Mouse (Mus musculus): ENCODE data around the gene Ppp2r1b.
"Not testable (repeated sequence)": the region's sequence is repeated elsewhere in the genome, so short reads cannot be mapped to it uniquely, and the experiment has no call there.

Ppp2r1b gene

DNA sequence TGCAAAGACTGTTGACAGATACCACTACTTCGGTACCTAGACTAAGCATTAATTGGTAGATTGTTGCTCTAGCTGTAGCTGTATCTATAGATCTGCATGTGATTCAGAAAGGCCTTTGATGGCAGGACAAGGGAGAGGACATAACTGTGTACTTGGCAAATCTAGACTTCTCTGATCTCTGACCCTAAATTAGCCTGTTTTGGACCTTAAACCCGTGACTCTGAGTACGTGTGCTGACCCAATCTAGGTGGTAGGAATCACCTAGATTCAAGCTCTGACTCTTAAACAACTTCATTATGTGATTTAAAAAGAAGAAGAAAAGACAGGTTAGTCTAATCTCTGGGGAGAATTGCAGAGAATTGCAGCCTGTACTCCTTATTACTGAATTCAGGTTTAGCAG, at the start of gene Ppp2r1b:
Gene Ppp2r1b (plus strand): TSS at position 221 of the 400 bp plus-strand sequence.
- no peak for DNase-seq

DNA sequence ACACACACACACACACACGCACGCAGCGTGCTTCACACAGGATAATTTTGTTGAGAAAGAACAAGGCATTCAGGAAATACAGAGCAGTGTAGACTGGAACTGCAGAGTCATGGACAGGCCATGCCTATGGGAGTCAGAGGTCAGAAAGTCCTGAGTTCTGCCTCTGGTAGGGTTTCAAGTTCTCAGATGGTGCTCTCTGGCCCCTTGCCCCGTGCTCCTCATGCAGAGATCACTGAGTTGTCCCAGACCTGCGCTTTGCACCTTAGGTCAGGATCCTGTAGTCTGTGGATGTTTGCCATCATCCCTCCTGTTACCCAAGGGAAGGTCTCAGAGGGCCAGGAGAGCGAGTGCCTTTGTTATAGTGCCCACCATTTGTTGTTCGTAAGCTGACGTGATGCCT, 48.3 kb upstream of the Ppp2r1b start:
- no peak for DNase-seq

DNA sequence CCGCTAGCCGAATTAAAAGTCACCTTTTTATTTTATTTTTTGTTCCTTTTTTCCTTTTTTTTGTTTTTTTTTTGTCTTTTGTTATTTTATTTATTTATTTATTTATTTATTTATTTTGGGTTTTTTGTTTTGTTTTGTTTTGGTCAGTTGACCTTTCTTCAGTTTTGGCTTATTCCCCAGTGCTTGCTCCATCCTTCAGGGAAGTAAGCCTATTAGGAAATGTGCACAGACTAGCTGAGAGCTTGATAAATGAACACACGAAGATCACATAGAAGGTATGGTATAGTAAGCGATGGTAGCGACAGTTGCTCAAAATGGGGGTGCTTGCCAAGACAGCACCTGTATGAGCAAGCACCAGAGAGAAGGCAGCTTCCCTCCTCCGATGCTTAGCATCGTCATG, 47.5 kb upstream of the Ppp2r1b start:
- no peak for DNase-seq

DNA sequence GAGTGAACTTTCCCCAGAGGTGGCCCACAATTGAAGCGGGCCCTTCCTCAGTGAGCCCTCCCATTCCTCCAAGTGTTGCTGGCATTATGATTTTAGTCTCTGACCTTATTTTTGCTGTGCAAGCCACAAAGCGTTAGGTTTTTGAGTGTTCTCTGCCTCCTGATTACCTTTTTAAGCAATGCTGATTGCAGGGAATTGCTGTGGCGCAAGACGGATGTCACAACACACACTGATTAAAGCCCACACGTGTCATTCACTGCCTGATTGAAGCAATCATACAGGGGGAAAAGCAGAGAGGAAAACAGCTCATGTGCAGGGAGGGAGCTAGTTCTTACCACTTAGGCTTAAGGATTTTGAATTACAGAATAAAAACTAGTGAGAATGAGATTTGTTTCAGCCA, 46.7 kb upstream of the Ppp2r1b start:
- no peak for DNase-seq

DNA sequence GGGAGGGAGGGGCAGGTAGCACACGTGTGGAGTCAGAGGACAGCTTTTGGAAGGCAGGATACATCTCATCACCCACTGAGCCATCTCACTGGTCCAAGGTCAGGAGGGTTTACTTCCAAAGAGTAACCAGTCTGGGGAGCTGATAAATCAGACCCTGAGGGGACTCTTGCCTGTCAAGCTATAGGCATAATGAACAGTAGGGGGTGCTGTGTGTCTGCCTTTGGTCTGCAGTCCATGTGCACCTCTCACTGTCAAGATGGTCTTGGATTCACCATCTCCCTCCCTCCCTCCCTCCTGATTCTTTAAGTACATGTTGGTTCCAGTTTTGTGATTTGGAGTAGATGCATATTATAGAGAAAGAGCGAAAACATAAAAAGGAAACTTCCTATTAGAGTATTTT, 44.1 kb upstream of the Ppp2r1b start:
- peak; percentile 50 for DNase-seq

DNA sequence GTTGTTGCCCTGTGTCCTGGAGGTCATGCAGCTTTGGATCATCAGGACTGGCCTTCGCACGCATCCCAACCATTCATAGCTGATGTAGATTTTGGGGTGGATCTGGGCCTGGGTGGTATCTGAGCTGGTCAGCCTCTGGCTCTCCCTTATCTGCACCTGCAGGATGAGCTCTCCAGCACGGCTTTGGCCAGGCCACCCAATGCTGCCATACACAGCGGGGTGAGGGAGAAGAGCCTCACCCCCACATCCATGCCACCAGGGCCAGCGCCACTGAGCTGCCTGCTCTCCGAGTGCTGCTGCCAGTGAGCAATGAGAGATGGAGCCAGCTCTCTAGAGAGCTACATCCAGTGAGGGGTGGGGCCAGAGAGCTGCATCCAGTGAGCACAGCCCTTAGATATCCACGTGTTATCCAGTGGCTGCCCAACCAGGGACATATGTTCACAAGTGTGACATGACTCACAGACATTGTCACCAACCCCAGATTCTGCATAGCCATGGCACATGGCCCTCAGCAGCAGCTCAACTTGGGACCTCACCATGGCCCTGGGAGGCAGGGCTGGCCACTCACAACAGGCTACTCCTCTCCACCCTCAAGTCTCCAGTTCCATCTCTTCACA, 41.9 kb upstream of the Ppp2r1b start:
- no peak for DNase-seq

DNA sequence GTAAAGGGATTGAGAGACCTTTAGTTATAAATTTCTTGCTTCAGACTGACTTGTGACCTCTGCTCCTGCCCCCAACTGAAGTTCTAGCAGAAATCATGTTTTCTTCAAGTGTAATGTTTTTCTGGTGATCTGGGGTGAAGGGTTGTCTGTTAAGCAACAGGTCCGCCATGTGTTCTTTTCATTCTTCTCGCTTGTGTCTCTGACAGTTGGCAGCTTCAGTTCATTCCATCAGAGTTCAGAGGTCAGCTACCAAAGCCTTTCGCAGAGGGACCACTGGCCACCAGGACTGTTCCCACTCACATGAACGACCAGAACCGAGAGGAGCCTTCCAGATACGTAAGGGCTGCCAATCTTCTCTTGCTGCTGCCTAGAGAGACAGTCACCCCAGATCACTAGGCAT, 36.6 kb upstream of the Ppp2r1b start:
- no peak for DNase-seq

DNA sequence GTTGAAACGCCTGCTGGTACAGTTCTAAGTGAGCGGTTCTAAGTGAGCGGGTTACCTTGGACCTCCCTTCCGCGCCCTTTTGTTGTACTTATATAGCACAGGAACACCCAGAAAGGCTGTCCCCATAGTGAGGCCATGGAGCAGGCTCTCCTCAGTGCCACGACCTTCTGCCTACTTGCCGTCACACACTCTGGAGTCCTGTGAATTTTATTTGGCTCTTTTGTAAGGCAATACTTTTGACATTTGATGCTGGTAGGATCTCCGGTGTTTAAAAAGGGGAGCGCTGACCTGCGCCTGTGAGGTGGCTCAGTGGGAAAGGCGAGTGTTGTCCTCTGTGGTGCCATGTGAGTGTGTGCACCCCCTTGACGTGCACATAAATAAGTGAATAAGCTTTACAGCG, 36.0 kb upstream of the Ppp2r1b start:
- DNase-seq, result no peak

DNA sequence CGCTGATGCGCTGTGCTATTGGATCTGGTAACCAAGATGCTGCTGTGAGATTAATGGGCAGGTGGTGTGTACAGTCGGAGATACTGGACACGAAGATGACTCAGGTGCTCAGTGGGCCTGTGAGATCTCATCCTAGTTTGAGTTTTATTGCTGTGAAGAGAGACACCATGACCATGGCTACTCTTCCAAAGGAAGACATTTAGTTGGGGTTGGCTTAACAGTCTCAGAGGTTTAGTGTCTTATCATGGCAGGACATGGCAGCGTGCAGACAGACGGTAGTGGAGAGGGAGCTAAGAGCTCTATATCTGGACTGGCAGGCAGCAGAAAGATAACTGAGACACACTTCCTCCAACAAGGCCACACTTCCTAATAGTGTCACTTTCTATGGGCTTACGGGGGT, 33.9 kb upstream of the Ppp2r1b start:
- DNase-seq, result no peak

DNA sequence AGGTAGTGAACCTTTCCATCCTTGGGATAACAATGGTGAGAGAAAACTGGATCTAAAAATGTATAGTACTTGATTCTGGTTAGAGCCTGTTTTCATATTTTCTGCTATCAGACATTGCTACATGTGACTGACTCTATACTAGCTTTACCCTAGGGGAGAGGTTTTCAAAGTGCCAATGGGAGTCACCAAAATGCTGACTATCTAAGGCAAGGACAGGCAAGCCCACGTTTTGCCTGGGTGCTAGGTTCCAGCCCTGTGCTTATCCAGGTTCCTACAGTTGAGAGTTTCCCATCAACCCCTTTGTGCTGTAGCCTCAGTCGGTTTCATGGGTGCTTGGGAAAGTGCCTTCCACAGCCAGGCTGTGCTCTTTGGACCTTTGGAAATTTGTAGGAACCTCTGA, 33.4 kb upstream of the Ppp2r1b start:
- DNase-seq, result no peak

DNA sequence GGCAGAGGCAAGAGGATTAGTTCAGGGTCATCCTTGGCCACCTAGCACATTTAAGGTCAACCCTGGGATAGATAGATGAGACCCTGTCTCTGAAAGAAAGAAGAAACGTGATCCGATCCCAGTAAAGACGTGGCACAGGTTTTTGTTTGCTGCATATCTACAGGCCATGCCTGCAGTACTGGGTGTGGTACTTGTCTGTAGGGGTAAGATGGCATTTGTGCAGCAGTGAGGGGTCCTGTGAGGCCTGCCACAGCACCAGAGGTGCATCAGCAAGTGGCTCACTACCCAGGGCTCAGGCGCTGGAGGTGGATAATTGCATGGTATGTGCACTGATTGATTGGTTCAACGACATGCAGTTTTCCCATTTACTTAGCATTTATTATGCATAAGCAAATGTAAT, 31.3 kb upstream of the Ppp2r1b start:
- no peak for DNase-seq

DNA sequence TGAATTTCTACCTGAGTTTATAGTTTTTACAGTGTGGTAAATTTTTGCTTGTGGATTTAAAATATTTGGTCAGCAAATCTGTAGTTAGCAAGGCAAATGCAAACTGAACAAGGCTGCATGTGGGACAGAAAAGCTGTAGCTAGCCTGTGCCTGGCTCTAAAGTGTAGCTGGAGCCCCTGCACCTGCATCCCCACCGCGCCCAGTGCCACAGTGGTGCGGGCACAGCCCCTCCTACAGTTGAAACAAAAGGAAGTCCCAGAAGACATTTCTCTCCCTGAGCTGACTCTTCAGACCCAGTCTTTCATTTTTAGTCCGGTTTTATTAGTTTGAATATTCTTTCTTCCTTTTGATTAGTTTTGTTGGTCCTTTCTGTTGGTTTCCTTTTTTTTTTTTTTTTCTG, 29.4 kb upstream of the Ppp2r1b start:
- DNase-seq, result no peak

DNA sequence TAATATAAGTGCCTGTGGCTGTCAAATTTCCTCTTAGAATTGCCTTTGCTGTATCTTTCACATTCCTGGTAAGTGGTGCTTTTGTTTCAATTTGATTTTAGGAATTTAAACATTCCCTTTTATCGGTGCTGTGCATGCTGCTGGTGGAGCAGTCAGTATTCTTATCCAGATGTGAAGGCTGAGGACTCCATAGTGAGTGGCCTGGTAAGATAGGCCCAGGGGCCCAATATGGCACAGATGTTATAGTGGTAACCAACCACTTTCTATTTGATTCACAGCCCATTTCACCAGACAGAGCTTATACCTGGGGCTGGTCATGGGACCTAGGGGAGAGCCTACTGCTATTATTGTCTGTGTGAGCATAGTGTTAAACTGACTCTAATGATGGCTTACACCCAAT, 28.6 kb upstream of the Ppp2r1b start:
- DNase-seq, result no peak

DNA sequence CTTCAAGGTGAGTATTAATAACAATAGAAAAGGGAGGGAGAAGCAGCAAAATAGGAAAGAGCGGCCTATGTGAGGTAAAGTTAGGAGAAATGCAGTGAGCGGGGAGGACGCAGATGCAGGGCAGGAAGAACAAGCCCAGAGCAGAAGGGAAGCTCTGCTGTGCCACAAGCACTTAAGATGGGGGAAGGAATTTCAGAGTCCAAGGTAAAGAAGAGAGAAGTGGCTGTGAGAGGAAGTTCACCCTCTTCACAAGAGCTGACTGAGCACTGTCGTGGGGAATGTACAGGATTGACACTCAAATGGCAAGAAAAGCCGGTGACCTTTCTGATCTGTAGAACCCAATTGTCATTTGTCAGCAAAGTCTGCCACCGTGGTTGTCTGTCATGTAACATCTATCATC, 27.1 kb upstream of the Ppp2r1b start:
- DNase-seq, result no peak

DNA sequence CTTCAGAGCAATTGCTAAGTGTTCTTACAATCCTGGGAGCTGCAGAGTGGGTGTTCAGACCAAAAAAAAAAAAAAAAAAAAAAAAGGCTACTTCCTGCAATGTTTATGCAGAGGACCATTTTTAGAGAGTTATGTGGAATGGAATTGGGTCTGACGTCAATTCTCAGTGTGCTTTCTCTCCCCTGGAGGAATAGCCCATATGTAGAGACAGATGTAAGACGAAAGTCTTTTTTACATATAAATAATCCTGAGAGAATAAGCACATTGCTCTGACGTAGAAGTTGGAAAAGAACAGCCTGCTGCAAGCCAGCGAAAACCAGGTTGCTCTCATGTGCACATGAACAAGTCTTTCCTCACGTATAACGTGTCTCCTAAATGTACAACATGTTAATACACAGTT, 25.4 kb upstream of the Ppp2r1b start:
- no peak for DNase-seq

DNA sequence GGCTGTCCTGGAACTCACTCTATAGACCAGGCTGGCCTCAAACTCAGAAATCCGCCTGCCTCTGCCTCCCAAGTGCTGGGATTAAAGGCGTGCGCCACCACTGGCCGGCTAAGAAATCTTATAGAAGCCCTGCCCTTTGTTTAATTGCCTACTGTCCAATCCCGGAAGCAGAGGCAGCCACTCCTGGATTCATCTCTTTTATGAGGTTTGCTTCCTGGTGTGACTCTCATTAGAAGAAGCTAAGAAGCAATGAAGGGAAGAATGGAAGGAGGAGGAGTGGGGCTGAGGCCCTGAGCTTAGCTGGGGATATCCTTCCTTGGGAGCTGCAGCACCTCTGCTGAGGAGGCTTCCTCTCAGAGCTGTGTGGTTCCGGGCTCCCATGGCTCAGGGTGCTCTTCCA, 23.4 kb upstream of the Ppp2r1b start:
- no peak for DNase-seq

DNA sequence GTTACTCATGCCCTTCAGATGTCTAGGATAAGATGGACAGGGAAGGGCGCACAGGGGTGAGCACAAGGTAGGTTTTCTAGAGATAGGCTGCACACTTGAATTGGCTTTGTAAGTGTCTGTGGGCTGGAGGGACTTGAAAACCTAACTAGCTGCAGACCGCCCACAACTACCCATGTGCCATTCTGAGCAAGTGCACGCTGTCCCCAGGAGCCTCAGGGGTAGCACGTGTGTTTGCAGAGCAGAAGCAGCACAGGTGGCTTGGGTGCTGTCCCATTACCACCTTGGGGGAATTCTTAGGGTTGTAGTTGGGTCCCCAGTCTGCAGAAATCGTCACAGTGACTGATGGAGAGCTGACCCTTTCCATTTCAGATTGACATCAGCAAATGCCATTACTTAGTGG, 22.9 kb upstream of the Ppp2r1b start:
- DNase-seq, result no peak

DNA sequence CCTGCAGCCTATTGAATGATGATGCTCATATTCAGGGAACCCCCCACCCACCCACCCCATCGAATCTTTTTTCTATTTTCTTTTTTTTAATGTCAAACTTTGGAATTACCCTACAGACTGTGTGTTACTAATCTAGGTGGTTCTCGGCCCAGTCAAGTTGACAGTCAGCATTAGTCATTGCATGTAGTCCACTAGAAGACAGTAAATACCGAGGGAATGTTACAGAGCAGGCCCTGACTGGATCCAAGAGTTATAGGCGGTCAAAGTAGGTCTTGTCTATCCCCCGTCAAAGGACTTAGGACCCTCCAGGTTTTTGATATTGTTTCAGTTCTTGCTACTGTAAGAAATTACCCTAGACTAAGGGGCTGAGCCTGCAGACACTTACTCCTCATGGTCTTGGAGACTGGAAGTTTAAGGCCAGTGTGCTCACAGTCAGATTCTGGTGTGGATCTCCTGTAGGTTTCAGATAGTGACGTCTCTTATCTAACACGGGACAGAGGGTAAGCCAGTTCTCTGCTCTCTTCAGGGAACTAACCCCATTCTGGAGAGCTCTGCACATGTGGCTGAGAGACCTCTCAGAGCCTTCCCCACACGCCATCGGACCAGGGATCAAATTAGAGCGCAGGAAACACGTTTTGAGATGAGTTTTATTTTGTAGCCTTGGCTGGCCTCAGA, 21.2 kb upstream of the Ppp2r1b start:
- DNase-seq, result no peak

DNA sequence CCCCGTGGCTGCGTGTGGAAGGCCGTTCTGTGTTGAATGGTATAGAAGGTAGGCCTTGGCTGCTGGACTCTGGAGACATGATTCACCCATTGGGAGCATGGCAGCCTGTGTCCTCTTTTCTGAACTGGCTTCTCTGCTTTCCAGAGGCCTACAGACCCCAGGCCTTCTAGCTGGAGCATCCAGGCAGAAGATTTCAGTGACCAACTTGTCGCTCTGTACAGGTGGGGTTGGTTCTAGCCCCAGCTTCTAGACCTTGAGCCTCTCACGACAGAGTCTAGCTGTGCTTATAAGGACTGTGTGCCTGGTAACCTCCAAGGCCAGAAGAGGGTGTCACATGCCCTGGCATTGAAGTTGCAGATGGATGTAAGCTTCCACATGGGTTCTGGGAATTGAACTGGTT, 13.6 kb upstream of the Ppp2r1b start:
- DNase-seq, result no peak

DNA sequence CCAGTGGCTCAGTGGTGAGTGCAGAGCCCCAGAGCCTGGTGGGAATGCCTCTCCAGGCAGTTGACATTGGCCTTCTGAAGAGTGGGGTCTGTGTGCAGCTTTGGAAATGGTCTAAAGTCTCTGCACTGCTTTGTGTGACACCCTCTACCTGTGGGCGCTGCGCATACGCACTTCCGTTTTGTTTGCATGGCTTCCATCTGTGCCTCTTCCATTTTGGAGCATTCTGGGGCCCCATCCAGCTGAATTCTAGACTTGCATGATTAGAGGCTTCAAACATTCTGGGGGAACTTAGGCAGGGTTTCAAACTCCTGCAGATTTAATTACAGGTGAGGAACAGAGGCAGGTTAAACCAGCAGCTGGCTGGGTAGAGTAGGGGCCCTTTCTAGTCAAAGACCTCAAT, 12.9 kb upstream of the Ppp2r1b start:
- DNase-seq, result no peak

DNA sequence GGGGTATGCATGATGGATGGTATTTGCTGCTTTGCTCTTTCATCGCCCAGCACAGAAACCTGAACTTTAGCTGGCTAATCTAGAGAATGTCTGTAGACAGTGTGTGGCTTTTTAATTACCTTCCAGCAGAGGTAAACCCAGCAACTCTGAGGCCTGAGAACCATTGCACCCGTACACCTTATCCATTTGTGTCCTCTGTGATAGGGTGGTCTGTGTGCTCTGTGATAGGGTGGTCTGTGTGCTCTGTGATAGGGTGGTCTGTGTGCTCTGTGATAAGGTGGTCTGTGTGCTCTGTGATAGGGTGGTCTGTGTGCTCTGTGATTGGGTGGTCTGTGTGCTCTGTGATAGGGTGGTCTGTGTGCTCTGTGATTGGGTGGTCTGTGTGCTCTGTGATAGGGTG, 12.5 kb upstream of the Ppp2r1b start:
- DNase-seq, result not testable (repeated sequence)

DNA sequence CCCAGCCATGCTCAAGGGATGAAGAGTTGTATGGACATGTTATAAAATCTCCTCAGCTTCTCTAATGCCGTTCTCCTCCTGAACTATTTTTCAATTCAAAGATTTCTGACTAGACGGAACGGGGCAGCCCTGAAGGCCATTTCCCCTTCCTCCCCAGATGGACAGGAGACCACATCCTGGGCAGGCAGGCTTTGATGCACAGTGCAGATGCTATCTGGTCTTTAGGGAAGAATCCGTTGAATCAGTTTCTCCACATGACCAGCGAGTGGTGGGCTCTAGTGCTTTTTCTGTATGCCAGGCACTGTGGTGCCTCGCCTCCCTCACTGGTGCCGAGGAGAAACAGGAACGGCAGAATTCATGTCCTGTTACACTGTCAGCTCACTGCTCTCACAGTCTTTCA, 11.3 kb upstream of the Ppp2r1b start:
- DNase-seq, result no peak

DNA sequence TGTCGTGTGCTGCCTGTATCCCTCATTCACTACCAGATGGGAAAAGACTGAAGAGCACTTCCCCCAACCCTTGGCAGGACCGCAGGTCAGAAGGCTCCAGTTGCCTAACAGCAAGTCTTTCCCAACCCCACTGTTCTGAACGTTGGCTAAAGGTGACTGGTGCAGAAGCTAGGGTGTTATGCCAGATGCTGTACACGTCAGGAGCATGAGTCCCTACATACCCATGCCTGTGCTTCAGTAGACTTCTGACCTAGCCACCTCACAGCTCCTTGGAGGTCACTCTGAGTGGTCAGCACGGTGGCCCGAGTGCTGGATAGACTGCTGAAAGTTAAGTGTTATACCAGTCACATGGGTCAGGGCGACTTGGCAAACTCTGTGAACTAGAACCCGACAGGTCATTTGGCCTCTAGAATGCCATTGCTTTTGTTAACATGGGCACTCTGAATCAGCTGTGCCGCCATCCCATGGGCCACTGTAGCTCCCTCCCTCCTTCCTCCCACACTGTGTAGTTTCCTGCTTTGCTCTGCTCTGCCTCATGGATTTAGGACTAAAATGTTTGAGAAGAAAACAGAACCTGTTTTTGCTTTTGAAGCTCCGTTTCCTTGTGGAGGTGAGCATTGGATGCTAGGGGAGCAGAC, 9.9 kb upstream of the Ppp2r1b start:
- DNase-seq, result no peak

DNA sequence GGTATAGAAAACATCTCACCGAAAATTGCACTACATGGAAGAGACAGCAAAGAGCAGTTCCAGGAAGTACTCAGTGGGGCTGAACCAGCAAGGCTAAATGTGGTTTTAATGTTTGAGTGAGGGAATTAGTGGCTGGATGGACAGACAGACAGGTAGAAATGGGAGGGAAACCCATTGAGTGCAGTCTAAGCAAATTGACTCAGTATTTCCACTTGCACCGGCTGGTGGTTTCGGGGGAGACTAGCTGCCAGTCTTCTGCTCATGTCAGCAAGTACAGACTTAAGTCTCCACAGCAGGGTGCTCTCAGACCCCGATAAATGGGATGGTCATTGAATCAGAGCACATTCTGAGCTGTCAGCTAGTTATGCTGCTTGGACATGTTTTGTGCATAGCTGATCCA, 9.0 kb upstream of the Ppp2r1b start:
- DNase-seq, result no peak
